Mouse (Mus musculus) C2C12 (cell line): Measurements from ENCODE around the gene Zfp385b. TPM values are rescaled to one million over a fixed set of nuclear protein-coding genes. Genes with fewer than 3 reads are reported as not detected.

Experiments used
- H3K27me3 ChIP-seq: one replicate; pipeline ENCODE4 v1.6.1; 2011; ENCODE audit not compliant: control insufficient read depth, insufficient read depth, insufficient read length
- H3K36me3 ChIP-seq: one replicate; pipeline ENCODE4 v1.6.1; 2011; ENCODE audit not compliant: control insufficient read depth, insufficient read depth
- H3K4me3 ChIP-seq: one replicate; pipeline ENCODE4 v1.5.1; 2011; ENCODE audit warnings: mild to moderate bottlenecking, control low read depth; ENCODE audit not compliant: poor library complexity, insufficient read depth, severe bottlenecking
- H3K79me2 ChIP-seq: one replicate; pipeline ENCODE4 v1.6.1; 2011; ENCODE audit not compliant: control insufficient read depth, insufficient read depth
- H3K79me3 ChIP-seq: one replicate; pipeline ENCODE4 v1.6.1; 2011; ENCODE audit warnings: low read depth, control low read depth
- H3ac ChIP-seq: one replicate; pipeline ENCODE3; 2011; ENCODE audit warnings: low read depth; ENCODE audit not compliant: control insufficient read depth, insufficient read length
- CEBPB ChIP-seq: IDR thresholded peaks from one replicate; pipeline ENCODE4 v1.6.1; 2011; ENCODE audit warnings: low read depth, mild to moderate bottlenecking, control low read depth, moderate library complexity
- CTCF ChIP-seq: IDR thresholded peaks from one replicate; pipeline ENCODE4 v1.5.1; 2011; ENCODE audit not compliant: control insufficient read depth, insufficient read depth, insufficient read length
- FOSL1 ChIP-seq: IDR thresholded peaks from one replicate; pipeline ENCODE4 v1.8.0; 2011; ENCODE audit warnings: mild to moderate bottlenecking, low read length; ENCODE audit not compliant: poor library complexity, insufficient read depth, severe bottlenecking
- MAX ChIP-seq: IDR thresholded peaks from one replicate; pipeline ENCODE4 v1.6.1; 2011; ENCODE audit warnings: mild to moderate bottlenecking, control low read depth
- MYOD1 ChIP-seq: IDR thresholded peaks from one replicate; pipeline ENCODE4 v1.6.1; 2011; ENCODE audit warnings: low read depth; ENCODE audit not compliant: control insufficient read depth, insufficient read length
- MYOG ChIP-seq: IDR thresholded peaks from one replicate; pipeline ENCODE4 v1.6.1; 2011; ENCODE audit not compliant: control insufficient read depth, insufficient read length; ENCODE audit errors: extremely low read depth
- USF1 ChIP-seq: IDR thresholded peaks from one replicate; pipeline ENCODE4 v1.6.1; 2011; ENCODE audit warnings: low read depth, mild to moderate bottlenecking, control low read depth, moderate library complexity
- polyA plus RNA-seq: library from polyadenylated mRNA; unstranded; fragments of >200 nt; fragmentation: generic; extraction: Trizol; gene quantifications from one replicate; pipeline ENCODE4 v1.2.1, GENCODE M21; 2012; ENCODE audit warnings: missing spikeins

Zfp385b gene
- polyA plus RNA-seq, 1 experiment, result 0.01 TPM

GRCm38 (mm10) chr2:77691174-77691573 lies 128.3 kb downstream of the Zfp385b start:
- Histone ChIP-seq H3ac (no peak overlapping the region), H3K79me3 (no peaks in the 10 kb centered on the region), H3K36me3 (no peaks in the 10 kb centered on the region), H3K4me3 (no peak overlapping the region), H3K79me2 (no peaks in the 10 kb centered on the region), H3K27me3 (peaks cover 9% of the 10 kb centered on the region)
- no peak for TF ChIP-seq MAX
- no peak for TF ChIP-seq USF1
- TF ChIP-seq CEBPB, result no peak
- TF ChIP-seq MYOD1, result no peak
- no peak for TF ChIP-seq CTCF
- no peak for TF ChIP-seq MYOG
- no peak for TF ChIP-seq FOSL1

DNA sequence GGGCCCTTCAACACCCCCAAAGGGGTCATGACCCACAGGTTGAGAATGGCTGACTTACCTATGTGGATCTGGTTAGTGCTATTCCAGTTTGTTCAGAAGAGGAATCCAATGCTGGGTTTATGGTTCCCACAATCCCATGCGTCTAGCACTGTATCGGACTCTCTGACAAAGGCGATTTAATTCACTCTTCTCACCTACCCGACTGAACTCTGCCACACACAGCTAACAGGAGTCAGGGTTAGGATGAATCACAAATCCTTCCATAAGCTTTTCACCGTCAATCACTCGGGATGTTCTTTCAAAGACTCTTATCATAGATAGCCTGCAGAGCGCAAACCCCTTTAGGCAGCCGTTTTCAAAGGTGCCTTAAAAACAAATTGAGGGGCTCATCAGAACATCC lies 129.1 kb downstream of the Zfp385b start:
- H3K79me2 ChIP-seq, result no peaks in the 10 kb centered on the region
- no peaks in the 10 kb centered on the region for H3K79me3 ChIP-seq
- no peaks in the 10 kb centered on the region for H3K36me3 ChIP-seq
- no peak overlapping the region for H3K4me3 ChIP-seq
- H3ac ChIP-seq, result no peak overlapping the region
- H3K27me3 ChIP-seq, result peaks cover 8% of the 10 kb centered on the region
- TF ChIP-seq MYOD1 (no peak), MAX (no peak), MYOG (no peak), CTCF (no peak), CEBPB (no peak), USF1 (no peak), FOSL1 (no peak)

DNA sequence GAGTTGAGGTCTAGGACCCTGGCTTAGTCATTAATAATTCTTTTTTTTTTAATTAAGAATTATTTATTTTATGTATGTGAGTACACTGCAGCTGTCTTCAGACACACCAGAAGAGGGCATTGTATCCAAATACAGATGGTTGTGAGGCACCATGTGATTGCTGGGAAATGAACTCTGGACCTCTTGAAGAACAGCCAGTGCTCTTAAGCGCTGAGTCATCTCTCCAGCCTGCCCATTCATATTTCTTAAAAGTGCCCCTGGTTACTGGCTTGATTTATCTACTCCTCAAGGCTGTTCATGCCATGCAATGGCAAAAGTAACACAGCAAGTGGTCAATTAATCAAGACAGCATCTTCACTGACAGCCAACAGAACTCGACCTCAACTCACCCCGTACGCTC lies 130.8 kb downstream of the Zfp385b start:
- Histone ChIP-seq H3ac (no peak overlapping the region), H3K79me3 (no peaks in the 10 kb centered on the region), H3K36me3 (no peaks in the 10 kb centered on the region), H3K27me3 (no peaks in the 10 kb centered on the region), H3K4me3 (no peak overlapping the region), H3K79me2 (no peaks in the 10 kb centered on the region)
- TF ChIP-seq MAX (no peak), CEBPB (no peak), FOSL1 (no peak), MYOG (no peak), USF1 (no peak), MYOD1 (no peak), CTCF (no peak)

GRCm38 (mm10) chr2:77684088-77684487 lies 135.4 kb downstream of the Zfp385b start:
- H3K79me2 ChIP-seq, result no peaks in the 10 kb centered on the region
- H3ac ChIP-seq, result no peak overlapping the region
- H3K27me3 ChIP-seq, result no peaks in the 10 kb centered on the region
- H3K79me3 ChIP-seq, result no peaks in the 10 kb centered on the region
- no peak overlapping the region for H3K4me3 ChIP-seq
- TF ChIP-seq FOSL1 (no peak), CTCF (no peak), USF1 (no peak), CEBPB (no peak)
- H3K36me3 ChIP-seq, result no peaks in the 10 kb centered on the region

DNA sequence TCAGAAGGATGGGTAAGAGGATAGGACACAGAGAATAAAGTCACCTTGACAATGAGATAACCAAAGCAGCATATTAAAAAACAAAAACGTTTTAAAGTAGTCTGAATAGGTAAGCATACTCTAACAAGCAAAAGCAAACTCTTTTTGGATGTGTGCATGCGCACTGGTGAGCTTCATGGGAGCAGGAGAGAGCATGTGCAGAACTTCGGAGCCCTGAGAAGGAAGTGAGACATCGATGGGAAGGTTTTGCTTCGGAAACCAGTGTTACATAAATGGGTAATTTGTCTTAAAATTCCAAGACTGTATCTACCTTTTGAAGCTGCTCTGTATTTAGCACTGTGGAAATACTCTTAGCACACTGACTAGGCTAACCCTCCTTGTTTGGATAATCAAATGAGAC lies 137.2 kb downstream of the Zfp385b start:
- Histone ChIP-seq H3K36me3 (no peaks in the 10 kb centered on the region), H3ac (no peak overlapping the region), H3K79me2 (no peaks in the 10 kb centered on the region), H3K79me3 (no peaks in the 10 kb centered on the region), H3K4me3 (no peak overlapping the region), H3K27me3 (no peaks in the 10 kb centered on the region)
- TF ChIP-seq MYOD1 (no peak), FOSL1 (no peak), USF1 (no peak), CTCF (no peak), CEBPB (no peak), MYOG (no peak), MAX (no peak)

GRCm38 (mm10) chr2:77681741-77682140 lies 137.7 kb downstream of the Zfp385b start:
- Histone ChIP-seq H3K4me3 (no peak overlapping the region), H3K27me3 (no peaks in the 10 kb centered on the region)
- TF ChIP-seq MAX, result no peak
- TF ChIP-seq MYOD1, result no peak
- TF ChIP-seq USF1, result no peak
- no peak for TF ChIP-seq FOSL1
- no peak for TF ChIP-seq MYOG
- no peak for TF ChIP-seq CEBPB
- TF ChIP-seq CTCF, result no peak

GRCm38 (mm10) chr2:77673770-77674169 lies 145.7 kb downstream of the Zfp385b start:
- no peaks in the 10 kb centered on the region for H3K36me3 ChIP-seq
- H3K79me3 ChIP-seq, result no peaks in the 10 kb centered on the region
- no peak for TF ChIP-seq MAX
- no peak for TF ChIP-seq CEBPB
- TF ChIP-seq USF1, result no peak
- TF ChIP-seq MYOD1, result no peak
- no peak for TF ChIP-seq MYOG
- TF ChIP-seq CTCF, result no peak
- TF ChIP-seq FOSL1, result no peak
- no peaks in the 10 kb centered on the region for H3K79me2 ChIP-seq
- H3K27me3 ChIP-seq, result no peaks in the 10 kb centered on the region
- H3ac ChIP-seq, result no peak overlapping the region
- no peak overlapping the region for H3K4me3 ChIP-seq

More at GRCm38 (mm10) chr2:77681741-77682140, 137.7 kb downstream of the Zfp385b start:
- Histone ChIP-seq H3K79me2 (no peaks in the 10 kb centered on the region), H3K79me3 (no peaks in the 10 kb centered on the region), H3K36me3 (no peaks in the 10 kb centered on the region), H3ac (no peak overlapping the region)
